Mouse (Mus musculus): ENCODE data around the gene Ccl6. TPM values are rescaled to one million over a fixed set of nuclear protein-coding genes. Genes with fewer than 3 reads are reported as not detected.

The Ccl6 gene
- 5.3 and 5.4 TPM in 2 replicates for polyA plus RNA-seq (2015; fragmentation: Nextera tagmentation; extraction: Ambion mirVana)

DNA sequence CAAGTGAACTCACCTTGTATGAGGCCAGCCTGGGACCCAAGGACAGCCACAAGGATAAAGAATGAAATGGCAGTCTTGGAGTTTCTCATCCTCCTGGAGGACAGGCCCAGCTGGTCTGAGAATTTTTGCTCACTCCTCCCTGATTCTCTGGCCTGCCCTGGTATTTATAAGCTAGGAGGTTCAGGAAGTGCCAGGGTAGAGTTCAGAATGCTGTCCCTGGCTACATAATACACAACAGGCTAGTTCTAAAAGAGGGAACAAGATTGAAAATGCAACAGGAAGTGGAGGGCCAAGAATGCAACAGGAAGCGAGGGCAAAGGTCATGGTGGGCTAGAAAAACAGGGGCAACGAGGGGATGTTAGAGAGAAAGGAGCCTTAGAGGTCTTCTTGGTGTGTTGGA lies at the start of gene Ccl6:
Ccl6 (minus strand) TSS at position 235 of the 400 bp plus-strand sequence.
- Histone ChIP-seq H3K9ac (replicated peaks; ENCODE audit: low read length) (no peak within 1 kb of the TSS), H3K36me3 (ENCODE audit: insufficient read depth, low read length) (no peaks in the 10 kb centered on the region), H3K27ac (ENCODE audit: low read length) (no peak within 1 kb of the TSS), H3K27me3 (ENCODE audit: insufficient read depth, low read length) (no peaks in the 10 kb centered on the region), H3K9me3 (ENCODE audit: low read length) (no peaks in the 10 kb centered on the region), H3K4me1 (ENCODE audit: insufficient read depth, low read length) (no peaks in the 10 kb centered on the region), H3K4me2 (replicated peaks; ENCODE audit: low read depth, low read length) (no peak within 1 kb of the TSS), H3K4me3 (ENCODE audit: low read length) (no peak within 1 kb of the TSS)
- WGBS, result 34% methylated on average over 2 of the region's 2 CpGs
- no peak for ATAC-seq (ENCODE audit: low FRiP score, low TSS enrichment)

DNA sequence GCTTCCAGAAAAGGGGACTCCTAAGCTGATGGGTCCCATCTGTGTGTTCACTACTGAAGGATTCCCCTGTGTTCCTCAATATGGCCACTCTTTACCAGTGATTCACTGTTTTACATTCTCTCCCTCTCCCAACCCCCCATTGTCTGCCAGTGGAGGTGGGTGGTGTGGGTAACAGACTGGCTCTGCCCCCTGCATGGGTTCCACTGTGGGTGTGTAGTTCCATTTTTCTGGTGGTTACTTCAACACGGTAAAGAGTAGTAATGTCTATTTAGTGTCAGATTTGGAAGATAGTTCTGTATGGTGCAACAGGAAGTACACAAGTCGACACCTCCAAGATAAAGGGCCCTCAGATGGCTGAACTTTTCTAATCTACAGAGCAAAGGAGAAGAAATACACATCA lies 48.3 kb upstream of the Ccl6 start:
- H3K9me3 ChIP-seq (ENCODE audit: low read length), result no peaks in the 10 kb centered on the region
- ATAC-seq (ENCODE audit: low FRiP score, low TSS enrichment), result no peak
- 76% methylated on average over 2 of the region's 2 CpGs for WGBS

DNA sequence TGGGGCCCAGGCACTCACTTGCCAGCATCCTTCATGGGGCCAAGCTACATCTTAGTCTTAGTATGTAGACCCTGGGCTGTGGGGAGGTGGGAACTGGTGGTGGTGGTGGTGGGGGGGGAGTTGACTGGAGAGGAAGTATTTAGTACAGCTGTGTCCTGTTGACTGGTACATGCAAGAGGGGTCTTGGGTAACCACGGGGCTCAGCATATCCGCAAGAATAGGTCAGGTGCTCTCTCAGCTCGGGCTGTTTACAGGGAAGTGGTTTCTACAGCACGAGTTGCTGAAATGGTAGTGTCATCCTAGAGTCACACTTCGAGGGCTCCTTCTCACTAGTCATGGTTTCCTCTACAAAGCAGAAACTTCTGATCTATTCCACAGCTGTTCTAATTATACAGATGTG lies 47.3 kb upstream of the Ccl6 start:
- no peak overlapping the region for H3K27ac ChIP-seq (ENCODE audit: low read length)
- H3K9me3 ChIP-seq (ENCODE audit: low read length), result no peaks in the 10 kb centered on the region
- 76% methylated on average over 5 of the region's 5 CpGs for WGBS
- no peaks in the 10 kb centered on the region for H3K36me3 ChIP-seq (ENCODE audit: insufficient read depth, low read length)
- H3K4me3 ChIP-seq (ENCODE audit: low read length), result no peak overlapping the region
- ATAC-seq (ENCODE audit: low FRiP score, low TSS enrichment), result no peak
- H3K4me2 ChIP-seq (replicated peaks; ENCODE audit: low read depth, low read length), result no peak overlapping the region
- H3K27me3 ChIP-seq (ENCODE audit: insufficient read depth, low read length), result no peaks in the 10 kb centered on the region
- H3K4me1 ChIP-seq (ENCODE audit: insufficient read depth, low read length), result peaks cover 5% of the 10 kb centered on the region; the same call in 1 of the 2 replicates
- H3K9ac ChIP-seq (replicated peaks; ENCODE audit: low read length), result no peak overlapping the region

More for the DNA sequence above, 48.3 kb upstream of the Ccl6 start:
- Histone ChIP-seq H3K27me3 (ENCODE audit: insufficient read depth, low read length) (no peaks in the 10 kb centered on the region), H3K4me3 (ENCODE audit: low read length) (no peak overlapping the region), H3K36me3 (ENCODE audit: insufficient read depth, low read length) (no peaks in the 10 kb centered on the region), H3K9ac (replicated peaks; ENCODE audit: low read length) (no peak overlapping the region), H3K4me1 (ENCODE audit: insufficient read depth, low read length) (peaks cover 5% of the 10 kb centered on the region; the same call in 1 of the 2 replicates), H3K4me2 (replicated peaks; ENCODE audit: low read depth, low read length) (no peak overlapping the region), H3K27ac (ENCODE audit: low read length) (no peak overlapping the region)

DNA sequence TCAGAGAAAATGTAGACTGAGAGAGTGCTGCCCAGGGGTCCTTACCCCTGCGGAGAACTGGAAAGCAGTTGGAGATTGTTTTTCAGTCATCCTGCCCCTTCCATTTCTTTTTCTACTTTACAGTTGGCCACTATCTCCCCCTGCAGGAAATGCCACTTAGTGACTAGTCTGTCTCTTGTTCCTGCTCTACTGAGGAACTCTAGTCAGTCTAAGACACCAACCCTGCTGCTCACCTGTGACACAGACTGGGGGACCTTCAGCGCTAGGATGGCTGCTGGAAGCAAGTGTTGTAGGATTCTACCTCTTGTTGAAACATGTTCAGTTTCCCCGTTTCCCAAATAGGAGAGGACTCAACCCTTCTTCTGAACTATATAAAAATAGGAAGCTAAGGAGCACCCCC lies 46.6 kb upstream of the Ccl6 start:
- 76% methylated on average over 3 of the region's 3 CpGs for WGBS
- ATAC-seq (ENCODE audit: low FRiP score, low TSS enrichment), result no peak
- peaks cover 5% of the 10 kb centered on the region; the same call in 1 of the 2 replicates for H3K4me1 ChIP-seq (ENCODE audit: insufficient read depth, low read length)
- no peaks in the 10 kb centered on the region for H3K9me3 ChIP-seq (ENCODE audit: low read length)
- H3K36me3 ChIP-seq (ENCODE audit: insufficient read depth, low read length), result no peaks in the 10 kb centered on the region
- no peak overlapping the region for H3K9ac ChIP-seq (replicated peaks; ENCODE audit: low read length)
- no peak overlapping the region for H3K27ac ChIP-seq (ENCODE audit: low read length)
- no peak overlapping the region for H3K4me2 ChIP-seq (replicated peaks; ENCODE audit: low read depth, low read length)
- no peaks in the 10 kb centered on the region for H3K27me3 ChIP-seq (ENCODE audit: insufficient read depth, low read length)
- no peak overlapping the region for H3K4me3 ChIP-seq (ENCODE audit: low read length)

DNA sequence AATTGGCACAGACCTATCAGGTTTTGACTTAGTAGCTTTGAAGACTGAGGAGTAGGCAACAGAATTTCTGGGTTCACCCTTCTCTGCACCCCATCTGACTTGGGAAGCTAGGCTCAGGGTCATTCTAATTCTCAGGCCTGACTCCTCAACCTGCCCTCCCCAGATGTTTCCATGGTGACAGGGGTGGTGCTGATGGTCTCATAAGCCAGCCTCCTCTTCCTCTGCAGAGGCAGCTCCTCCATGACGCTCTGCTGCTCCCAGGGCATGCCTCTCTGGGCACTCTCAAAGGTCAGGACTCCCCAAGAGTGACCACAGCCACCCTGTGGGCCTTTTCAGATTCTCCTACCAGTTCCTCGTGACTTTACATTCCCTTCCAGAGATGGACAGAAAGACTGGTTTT lies 46.0 kb upstream of the Ccl6 start:
- Histone ChIP-seq H3K27me3 (ENCODE audit: insufficient read depth, low read length) (no peaks in the 10 kb centered on the region), H3K4me3 (ENCODE audit: low read length) (no peak overlapping the region), H3K9ac (replicated peaks; ENCODE audit: low read length) (no peak overlapping the region), H3K4me1 (ENCODE audit: insufficient read depth, low read length) (peaks cover 5% of the 10 kb centered on the region; the same call in 1 of the 2 replicates), H3K4me2 (replicated peaks; ENCODE audit: low read depth, low read length) (no peak overlapping the region), H3K27ac (ENCODE audit: low read length) (no peak overlapping the region), H3K36me3 (ENCODE audit: insufficient read depth, low read length) (no peaks in the 10 kb centered on the region), H3K9me3 (ENCODE audit: low read length) (no peaks in the 10 kb centered on the region)
- WGBS, result 55% methylated on average over 2 of the region's 2 CpGs
- ATAC-seq (ENCODE audit: low FRiP score, low TSS enrichment), result no peak

DNA sequence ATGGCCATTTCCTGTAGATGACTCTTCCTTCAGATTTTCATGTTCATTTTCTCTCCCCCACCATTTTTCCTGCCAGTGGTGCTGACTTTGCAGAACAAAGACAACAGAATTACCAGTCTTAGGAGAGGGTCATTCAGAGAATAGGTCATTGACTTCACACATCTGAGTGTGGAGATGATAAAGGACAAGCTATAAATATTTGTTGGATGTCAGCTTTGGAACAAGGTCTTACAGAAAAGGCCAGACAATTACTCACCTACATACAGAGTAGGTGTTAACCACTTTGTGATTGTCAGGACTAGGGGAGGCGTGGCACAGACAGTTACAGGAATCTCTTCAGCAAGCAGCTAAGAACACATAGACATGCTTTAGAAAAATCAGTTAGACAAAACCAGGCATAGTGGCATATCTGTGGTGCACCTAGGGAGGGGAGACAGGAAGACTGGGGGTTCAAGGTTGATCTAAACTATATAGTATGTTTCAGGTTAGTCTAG lies 43.9 kb upstream of the Ccl6 start:
- Histone ChIP-seq H3K27me3 (ENCODE audit: insufficient read depth, low read length) (no peaks in the 10 kb centered on the region), H3K36me3 (ENCODE audit: insufficient read depth, low read length) (no peaks in the 10 kb centered on the region), H3K9ac (replicated peaks; ENCODE audit: low read length) (no peak overlapping the region), H3K9me3 (ENCODE audit: low read length) (no peaks in the 10 kb centered on the region), H3K4me1 (ENCODE audit: insufficient read depth, low read length) (0 out of 2 replicates have a peak, but pooled peaks cover under 1% of the 10 kb centered on the region), H3K4me3 (ENCODE audit: low read length) (no peak overlapping the region), H3K27ac (ENCODE audit: low read length) (no peak overlapping the region), H3K4me2 (replicated peaks; ENCODE audit: low read depth, low read length) (no peak overlapping the region)
- 79% methylated on average over 1 of the region's 1 CpGs for WGBS
- no peak for ATAC-seq (ENCODE audit: low FRiP score, low TSS enrichment)

DNA sequence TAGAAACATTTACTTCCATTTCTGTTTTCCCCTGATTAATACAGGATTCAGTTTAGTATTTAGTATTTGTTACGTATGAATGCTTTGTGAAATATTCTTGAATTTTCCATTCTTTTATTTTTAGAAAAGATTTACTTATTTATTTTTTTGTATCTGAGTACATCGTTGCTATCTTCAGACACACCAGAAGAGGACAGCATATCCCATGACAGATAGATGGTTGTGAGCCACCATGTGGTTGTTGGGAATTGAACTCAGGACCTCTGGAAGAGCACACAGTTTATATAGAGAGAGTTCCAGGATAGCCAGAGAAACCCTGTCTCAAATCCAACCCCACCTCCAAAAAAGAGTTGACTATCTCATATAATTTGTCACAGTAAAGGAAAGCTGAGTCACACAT lies 42.0 kb upstream of the Ccl6 start:
- no peaks in the 10 kb centered on the region for H3K27me3 ChIP-seq (ENCODE audit: insufficient read depth, low read length)
- no peak overlapping the region for H3K4me3 ChIP-seq (ENCODE audit: low read length)
- no peaks in the 10 kb centered on the region for H3K4me1 ChIP-seq (ENCODE audit: insufficient read depth, low read length)
- H3K9me3 ChIP-seq (ENCODE audit: low read length), result no peaks in the 10 kb centered on the region
- no peak overlapping the region for H3K9ac ChIP-seq (replicated peaks; ENCODE audit: low read length)
- H3K36me3 ChIP-seq (ENCODE audit: insufficient read depth, low read length), result no peaks in the 10 kb centered on the region
- no peak for ATAC-seq (ENCODE audit: low FRiP score, low TSS enrichment)
- WGBS, result 94% methylated on average over 2 of the region's 2 CpGs
- H3K27ac ChIP-seq (ENCODE audit: low read length), result no peak overlapping the region
- H3K4me2 ChIP-seq (replicated peaks; ENCODE audit: low read depth, low read length), result no peak overlapping the region

DNA sequence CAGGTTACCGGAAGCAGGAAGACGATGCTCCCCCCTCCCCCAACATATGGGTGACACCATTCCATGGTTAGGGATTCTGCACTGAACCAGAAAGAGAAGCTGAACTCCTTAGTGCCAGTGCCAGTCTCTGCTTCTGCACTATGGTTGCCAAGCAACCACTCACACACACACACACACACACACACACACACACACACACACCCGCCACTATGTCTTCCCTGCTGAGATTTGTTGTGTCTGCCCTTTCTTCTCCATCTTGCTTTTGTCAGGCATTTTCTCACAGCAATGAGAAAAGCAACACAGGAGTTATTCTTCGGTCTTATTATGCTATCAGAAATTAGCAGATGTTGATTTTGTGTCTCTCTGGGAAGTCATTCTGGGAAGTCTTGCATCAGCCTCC lies 41.5 kb upstream of the Ccl6 start:
- Histone ChIP-seq H3K36me3 (ENCODE audit: insufficient read depth, low read length) (no peaks in the 10 kb centered on the region), H3K9me3 (ENCODE audit: low read length) (no peaks in the 10 kb centered on the region), H3K9ac (replicated peaks; ENCODE audit: low read length) (no peak overlapping the region), H3K4me2 (replicated peaks; ENCODE audit: low read depth, low read length) (no peak overlapping the region), H3K27ac (ENCODE audit: low read length) (no peak overlapping the region), H3K4me3 (ENCODE audit: low read length) (no peak overlapping the region), H3K4me1 (ENCODE audit: insufficient read depth, low read length) (no peaks in the 10 kb centered on the region), H3K27me3 (ENCODE audit: insufficient read depth, low read length) (no peaks in the 10 kb centered on the region)
- WGBS, result 62% methylated on average over 4 of the region's 4 CpGs
- ATAC-seq (ENCODE audit: low FRiP score, low TSS enrichment), result no peak

DNA sequence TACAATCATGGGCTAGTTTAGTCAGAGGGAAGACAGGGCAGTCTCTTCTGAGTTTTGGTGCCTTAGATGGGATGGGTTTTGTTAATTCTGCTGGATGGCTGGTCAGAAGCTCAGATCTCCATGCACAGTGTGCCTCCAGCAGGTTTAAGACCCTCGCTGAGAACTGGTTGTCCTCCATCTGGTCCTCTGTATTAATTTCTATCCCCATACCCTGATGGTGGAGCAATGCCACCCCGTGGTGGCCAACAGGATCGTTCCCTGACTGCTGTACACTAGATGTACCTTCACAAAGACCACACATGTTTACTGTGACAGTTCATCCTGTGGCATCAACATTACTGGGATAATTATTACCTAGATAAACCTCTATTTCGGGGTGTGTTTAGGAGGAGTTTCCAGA lies 39.9 kb upstream of the Ccl6 start:
- Histone ChIP-seq H3K9ac (replicated peaks; ENCODE audit: low read length) (no peak overlapping the region), H3K27me3 (ENCODE audit: insufficient read depth, low read length) (no peaks in the 10 kb centered on the region), H3K36me3 (ENCODE audit: insufficient read depth, low read length) (no peaks in the 10 kb centered on the region), H3K4me3 (ENCODE audit: low read length) (no peak overlapping the region), H3K27ac (ENCODE audit: low read length) (no peak overlapping the region), H3K4me1 (ENCODE audit: insufficient read depth, low read length) (no peaks in the 10 kb centered on the region), H3K4me2 (replicated peaks; ENCODE audit: low read depth, low read length) (no peak overlapping the region), H3K9me3 (ENCODE audit: low read length) (no peaks in the 10 kb centered on the region)
- 63% methylated on average over 4 of the region's 4 CpGs for WGBS
- no peak for ATAC-seq (ENCODE audit: low FRiP score, low TSS enrichment)

DNA sequence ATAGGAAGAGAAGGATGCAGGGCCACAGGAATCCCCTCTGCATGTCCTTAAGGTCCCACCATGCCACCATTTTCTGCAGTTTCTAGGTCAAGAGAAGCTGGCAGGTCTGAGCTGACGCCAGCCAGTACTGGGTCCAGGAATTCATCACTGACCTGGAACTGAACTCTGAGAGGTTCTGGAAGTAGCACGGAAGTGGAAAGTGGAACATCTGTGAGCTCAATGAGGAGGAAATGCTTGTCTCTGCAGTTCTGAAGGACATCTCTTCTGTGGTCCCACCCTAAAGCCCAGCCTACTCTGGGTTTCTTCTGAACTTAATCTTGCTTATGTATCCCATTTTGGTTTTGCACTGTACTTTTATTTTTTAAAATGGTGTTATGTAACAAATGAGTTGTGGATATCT lies 38.2 kb upstream of the Ccl6 start:
- no peaks in the 10 kb centered on the region for H3K27me3 ChIP-seq (ENCODE audit: insufficient read depth, low read length)
- no peak overlapping the region for H3K27ac ChIP-seq (ENCODE audit: low read length)
- no peaks in the 10 kb centered on the region for H3K9me3 ChIP-seq (ENCODE audit: low read length)
- H3K4me3 ChIP-seq (ENCODE audit: low read length), result no peak overlapping the region
- ATAC-seq (ENCODE audit: low FRiP score, low TSS enrichment), result no peak
- WGBS, result 69% methylated on average over 2 of the region's 2 CpGs
- no peak overlapping the region for H3K9ac ChIP-seq (replicated peaks; ENCODE audit: low read length)
- no peaks in the 10 kb centered on the region for H3K36me3 ChIP-seq (ENCODE audit: insufficient read depth, low read length)
- no peak overlapping the region for H3K4me2 ChIP-seq (replicated peaks; ENCODE audit: low read depth, low read length)
- H3K4me1 ChIP-seq (ENCODE audit: insufficient read depth, low read length), result no peaks in the 10 kb centered on the region
